Mouse (Mus musculus): ENCODE measurements around the gene Hmg20a. TPM values are rescaled to one million over a fixed set of nuclear protein-coding genes. Genes with fewer than 3 reads are reported as not detected.

Hmg20a gene
- polyA plus RNA-seq, 1 experiment: 62.3 TPM

GRCm38 (mm10) chr9:56497181-56497864 is 78.9 kb downstream of the Hmg20a start:
- no peak for DNase-seq
- H3K27ac ChIP-seq (ENCODE audit: control insufficient read depth, insufficient read depth, low read length): no peak overlapping the region
- TF ChIP-seq POLR2A (IDR thresholded peaks at IDR 0.05; ENCODE audit: control insufficient read depth, extremely low read depth, insufficient read depth, low read length, poor library complexity): no peak
- TF ChIP-seq CTCF (IDR thresholded peaks at IDR 0.05; ENCODE audit: borderline replicate concordance, control insufficient read depth, extremely low read depth, insufficient read depth, low read length, poor library complexity): no peak
- 89% methylated on average over 5 of the region's 5 CpGs for WGBS
- no peak overlapping the region for H3K4me3 ChIP-seq (ENCODE audit: control insufficient read depth, insufficient read depth, low read length)
- H3K4me1 ChIP-seq (replicated peaks; ENCODE audit: control insufficient read depth, insufficient read depth, low read length): peaks cover 8% of the 10 kb centered on the region
- no peaks in the 10 kb centered on the region for H3K27me3 ChIP-seq (ENCODE audit: control insufficient read depth, insufficient read depth, low read length)
- peaks cover 15% of the 10 kb centered on the region for H3K36me3 ChIP-seq (ENCODE audit: control insufficient read depth, insufficient read depth, low read length)

DNA sequence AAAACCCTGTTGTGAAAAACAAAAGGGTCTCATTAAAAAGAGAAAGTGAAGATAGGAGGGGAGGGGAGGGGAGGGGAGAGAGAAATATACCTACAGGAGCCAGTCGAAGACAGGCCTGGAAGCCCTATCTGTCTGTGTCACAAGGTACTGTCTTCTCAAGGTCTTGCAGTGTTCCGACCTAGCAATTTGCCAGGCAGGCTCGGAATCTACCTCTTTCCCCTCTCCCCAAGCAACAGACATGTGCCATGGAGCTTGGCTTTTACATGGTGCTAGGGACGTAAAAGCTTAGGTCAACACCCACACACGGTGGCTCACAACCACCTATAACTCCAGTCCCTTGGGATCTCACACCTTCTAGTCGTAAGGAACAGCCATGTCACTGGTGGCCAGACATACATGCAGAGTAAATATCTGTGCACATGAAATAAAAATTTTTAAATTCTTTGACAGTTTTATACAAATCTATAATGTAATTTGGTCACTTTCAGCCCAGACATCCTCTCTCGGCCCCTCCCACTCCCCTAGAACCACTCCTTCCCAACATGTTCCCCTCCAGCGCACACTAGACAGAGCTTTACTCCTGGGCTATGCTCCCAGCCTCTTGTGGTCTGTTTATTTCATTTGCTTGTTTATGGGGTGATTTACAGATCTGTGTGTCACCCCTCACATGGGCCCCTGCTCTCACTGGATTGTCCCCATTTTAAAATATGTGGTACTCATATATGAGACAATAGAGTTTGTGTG is 81.1 kb downstream of the Hmg20a start:
- Histone ChIP-seq H3K27ac (ENCODE audit: control insufficient read depth, insufficient read depth, low read length) (no peak overlapping the region), H3K4me1 (replicated peaks; ENCODE audit: control insufficient read depth, insufficient read depth, low read length) (peaks cover 8% of the 10 kb centered on the region), H3K4me3 (ENCODE audit: control insufficient read depth, insufficient read depth, low read length) (no peak overlapping the region), H3K27me3 (ENCODE audit: control insufficient read depth, insufficient read depth, low read length) (no peaks in the 10 kb centered on the region), H3K36me3 (ENCODE audit: control insufficient read depth, insufficient read depth, low read length) (peaks cover 8% of the 10 kb centered on the region; the same call in 1 of the 2 replicates)
- WGBS: 96% methylated on average over 8 of the region's 8 CpGs
- TF ChIP-seq CTCF (IDR thresholded peaks at IDR 0.05; ENCODE audit: borderline replicate concordance, control insufficient read depth, extremely low read depth, insufficient read depth, low read length, poor library complexity) (no peak), POLR2A (IDR thresholded peaks at IDR 0.05; ENCODE audit: control insufficient read depth, extremely low read depth, insufficient read depth, low read length, poor library complexity) (no peak)
- no peak for DNase-seq

DNA sequence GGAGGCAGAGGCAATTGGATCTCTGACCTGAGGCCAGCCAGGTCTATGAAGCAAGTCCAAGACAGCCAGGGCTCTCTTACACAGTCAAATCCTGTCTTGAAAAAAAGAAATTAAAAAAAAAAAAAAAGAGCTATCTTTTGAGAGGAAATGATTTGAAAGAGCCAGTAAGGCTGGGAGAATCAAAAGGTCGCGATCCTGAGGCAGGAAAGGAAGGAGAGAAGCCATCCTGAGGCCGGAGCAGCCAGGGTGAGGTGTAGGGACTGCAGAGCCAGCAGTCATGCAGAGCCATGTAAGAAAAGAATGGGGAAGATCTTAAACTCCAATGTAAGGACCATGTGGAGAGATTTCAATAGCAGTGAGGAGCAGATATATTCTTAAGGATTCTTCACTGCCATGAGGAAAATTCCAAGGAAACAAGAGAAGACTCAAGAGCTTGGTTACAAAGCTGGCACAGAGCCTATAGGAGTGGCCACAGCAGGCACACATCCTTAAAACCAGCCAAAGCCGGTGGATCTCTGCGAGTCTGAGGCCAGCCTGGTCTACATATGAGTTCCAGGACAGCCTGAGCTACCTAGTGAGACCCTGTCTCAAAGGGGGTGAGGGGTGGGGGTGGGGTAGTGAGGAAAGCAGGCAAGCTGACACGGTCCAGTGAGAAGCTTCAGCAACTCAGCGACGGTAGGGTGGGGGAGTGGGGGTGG is 82.6 kb downstream of the Hmg20a start:
- Histone ChIP-seq H3K4me1 (replicated peaks; ENCODE audit: control insufficient read depth, insufficient read depth, low read length) (peaks cover 13% of the 10 kb centered on the region), H3K27me3 (ENCODE audit: control insufficient read depth, insufficient read depth, low read length) (no peaks in the 10 kb centered on the region), H3K4me3 (ENCODE audit: control insufficient read depth, insufficient read depth, low read length) (no peak overlapping the region), H3K27ac (ENCODE audit: control insufficient read depth, insufficient read depth, low read length) (no peak overlapping the region), H3K36me3 (ENCODE audit: control insufficient read depth, insufficient read depth, low read length) (no peaks in the 10 kb centered on the region)
- TF ChIP-seq CTCF (IDR thresholded peaks at IDR 0.05; ENCODE audit: borderline replicate concordance, control insufficient read depth, extremely low read depth, insufficient read depth, low read length, poor library complexity): no peak
- no peak for TF ChIP-seq POLR2A (IDR thresholded peaks at IDR 0.05; ENCODE audit: control insufficient read depth, extremely low read depth, insufficient read depth, low read length, poor library complexity)
- WGBS: 94% methylated on average over 8 of the region's 8 CpGs
- no peak for DNase-seq

- Histone ChIP-seq H3K4me1 (replicated peaks; ENCODE audit: control insufficient read depth, insufficient read depth, low read length) (peaks cover 13% of the 10 kb centered on the region), H3K4me3 (ENCODE audit: control insufficient read depth, insufficient read depth, low read length) (no peak overlapping the region), H3K27me3 (ENCODE audit: control insufficient read depth, insufficient read depth, low read length) (no peaks in the 10 kb centered on the region), H3K27ac (ENCODE audit: control insufficient read depth, insufficient read depth, low read length) (no peak overlapping the region), H3K36me3 (ENCODE audit: control insufficient read depth, insufficient read depth, low read length) (no peaks in the 10 kb centered on the region)
- TF ChIP-seq POLR2A (IDR thresholded peaks at IDR 0.05; ENCODE audit: control insufficient read depth, extremely low read depth, insufficient read depth, low read length, poor library complexity) (no peak), CTCF (IDR thresholded peaks at IDR 0.05; ENCODE audit: borderline replicate concordance, control insufficient read depth, extremely low read depth, insufficient read depth, low read length, poor library complexity) (no peak)
- 90% methylated on average over 10 of the region's 10 CpGs for WGBS
- no peak for DNase-seq
These were observed 83.5 kb downstream of the Hmg20a start for GRCm38 (mm10) chr9:56501721-56502542.

- no peak for DNase-seq
- no peak overlapping the region for H3K27ac ChIP-seq (ENCODE audit: control insufficient read depth, insufficient read depth, low read length)
- TF ChIP-seq POLR2A (IDR thresholded peaks at IDR 0.05; ENCODE audit: control insufficient read depth, extremely low read depth, insufficient read depth, low read length, poor library complexity) (no peak), CTCF (IDR thresholded peaks at IDR 0.05; ENCODE audit: borderline replicate concordance, control insufficient read depth, extremely low read depth, insufficient read depth, low read length, poor library complexity) (no peak)
- no peak overlapping the region for H3K4me3 ChIP-seq (ENCODE audit: control insufficient read depth, insufficient read depth, low read length)
- no peaks in the 10 kb centered on the region for H3K27me3 ChIP-seq (ENCODE audit: control insufficient read depth, insufficient read depth, low read length)
- WGBS: 94% methylated on average over 8 of the region's 8 CpGs
- H3K36me3 ChIP-seq (ENCODE audit: control insufficient read depth, insufficient read depth, low read length): no peaks in the 10 kb centered on the region
- peaks cover 14% of the 10 kb centered on the region for H3K4me1 ChIP-seq (replicated peaks; ENCODE audit: control insufficient read depth, insufficient read depth, low read length)
These were observed 84.1 kb downstream of the Hmg20a start for GRCm38 (mm10) chr9:56502543-56502971.

All from thymus, adult 2 months (tissue).